Mouse (Mus musculus) spleen, adult 2 months (tissue): Measurements from ENCODE around the gene Gm20431. TPM values are rescaled to one million over a fixed set of nuclear protein-coding genes. Genes with fewer than 3 reads are reported as not detected.

Experiments
- DNase-seq, 2 experiments: peaks; one replicate each; pipeline versions ENCODE4 v3.0.0 to v3.0.0-alpha.2; 2012 to 2021; ENCODE audit warnings: low spot score in 2 of 2, low read depth in 1 of 2
- H3K27ac ChIP-seq: fragments of 200-500 bp; 2 replicates; pipeline ENCODE4 v1.5.1; 2012; ENCODE audit warnings: low read length, inconsistent platforms; ENCODE audit not compliant: insufficient read depth
- H3K27me3 ChIP-seq: fragments of 200-500 bp; 2 replicates; pipeline ENCODE4 v1.6.1; 2012; ENCODE audit warnings: mild to moderate bottlenecking, moderate library complexity, low read length, inconsistent platforms; ENCODE audit not compliant: control insufficient read depth, insufficient read depth
- H3K36me3 ChIP-seq: fragments of 200-500 bp; 2 replicates; pipeline ENCODE4 v1.6.1; 2012; ENCODE audit warnings: mild to moderate bottlenecking, low read length, inconsistent platforms; ENCODE audit not compliant: control insufficient read depth, insufficient read depth
- H3K4me1 ChIP-seq: fragments of 200-500 bp; 2 replicates; pipeline ENCODE4 v1.6.1; 2011; ENCODE audit warnings: inconsistent platforms; ENCODE audit not compliant: control insufficient read depth, insufficient read depth, insufficient read length
- H3K4me3 ChIP-seq: fragments of 200-500 bp; 2 replicates; pipeline ENCODE4 v1.5.1; 2011; ENCODE audit warnings: mild to moderate bottlenecking, inconsistent platforms; ENCODE audit not compliant: insufficient read depth, insufficient read length; ENCODE audit errors: extremely low read depth
- CTCF ChIP-seq: fragments of 200-500 bp; IDR thresholded peaks from 2 replicates; pipeline ENCODE4 v1.5.1; 2011; ENCODE audit warnings: mild to moderate bottlenecking, inconsistent platforms; ENCODE audit not compliant: insufficient read depth, insufficient read length, insufficient replicate concordance; ENCODE audit errors: extremely low read depth
- POLR2A ChIP-seq: fragments of 200-500 bp; IDR thresholded peaks from 2 replicates; pipeline ENCODE4 v1.6.1; 2011; ENCODE audit warnings: low read depth, low read length, inconsistent platforms
- whole genome bisulfite sequencing: fragments of 180-500 bp; shearing (Covaris S2); methylation state at CpG from one replicate; pipeline ENCODE4 v1.1.7; 2018; 5-methylcytosine and 5-hydroxymethylcytosine counted together
- polyA plus RNA-seq: library from polyadenylated mRNA; depleted of rRNA; stranded (reverse); fragments of >200 nt; gene quantifications from 2 replicates; pipeline ENCODE4 v1.2.3, GENCODE M21; 2012

The Gm20431 gene
- polyA plus RNA-seq, 1 experiment: 13.2 TPM

DNA sequence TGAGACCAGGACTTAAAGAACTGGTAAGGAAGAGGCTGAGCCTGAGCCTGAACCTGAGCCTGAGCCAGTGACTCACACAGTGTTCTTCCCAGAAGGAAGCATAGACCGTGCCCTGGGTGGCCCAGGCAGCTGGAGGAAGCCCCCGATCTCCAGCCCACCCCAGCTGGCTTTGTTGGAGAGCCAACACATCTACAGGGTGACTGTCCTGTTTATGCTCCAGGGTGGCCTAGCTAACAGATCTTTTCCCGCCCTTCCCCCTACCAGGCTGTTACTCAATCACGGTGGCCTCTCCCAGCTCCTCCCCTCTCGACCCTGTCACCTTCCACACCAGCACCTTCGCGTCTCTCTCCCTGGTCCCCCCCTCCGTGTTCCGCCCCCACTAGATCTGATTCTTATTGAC lies 74.3 kb downstream of the Gm20431 start:
- TF ChIP-seq CTCF (no peak), POLR2A (no peak)
- Histone ChIP-seq H3K27me3 (no peaks in the 10 kb centered on the region), H3K27ac (peak overlapping the region; percentile 18; the same call in 1 of the 2 replicates), H3K36me3 (peaks cover 1% of the 10 kb centered on the region), H3K4me1 (peaks cover 3% of the 10 kb centered on the region; the same call in 1 of the 2 replicates), H3K4me3 (no peak overlapping the region)
- no peak for DNase-seq
- 70% methylated on average over 9 of the region's 9 CpGs for WGBS

DNA sequence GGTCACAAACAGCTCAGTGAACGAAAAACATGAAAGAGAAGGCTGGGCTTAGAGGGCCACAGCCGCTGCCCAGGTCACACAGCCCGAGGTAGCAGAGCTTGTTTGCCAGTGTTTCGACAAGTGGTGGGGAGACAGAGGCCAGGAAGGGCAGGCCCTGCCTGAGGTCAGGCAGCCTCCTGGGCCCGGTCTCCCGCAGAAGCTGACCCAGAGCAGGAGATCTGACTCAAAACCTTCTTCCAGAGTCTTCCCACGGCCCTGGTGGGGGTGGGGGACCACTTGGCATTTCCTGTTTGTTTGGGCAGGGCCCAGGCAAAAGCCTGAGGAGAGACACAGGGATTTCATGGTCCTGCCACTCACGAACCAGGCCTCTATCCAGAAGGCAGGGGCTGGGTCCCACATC lies 75.3 kb downstream of the Gm20431 start:
- peak overlapping the region; percentile 57 for H3K27ac ChIP-seq
- DNase-seq: peak in 1 of 2 experiments; percentile 15
- TF ChIP-seq CTCF (no peak), POLR2A (no peak)
- H3K36me3 ChIP-seq: peaks cover 1% of the 10 kb centered on the region
- 84% methylated on average over 8 of the region's 8 CpGs for WGBS
- no peak overlapping the region for H3K4me3 ChIP-seq
- H3K27me3 ChIP-seq: no peaks in the 10 kb centered on the region
- H3K4me1 ChIP-seq: peaks cover 3% of the 10 kb centered on the region; the same call in 1 of the 2 replicates

DNA sequence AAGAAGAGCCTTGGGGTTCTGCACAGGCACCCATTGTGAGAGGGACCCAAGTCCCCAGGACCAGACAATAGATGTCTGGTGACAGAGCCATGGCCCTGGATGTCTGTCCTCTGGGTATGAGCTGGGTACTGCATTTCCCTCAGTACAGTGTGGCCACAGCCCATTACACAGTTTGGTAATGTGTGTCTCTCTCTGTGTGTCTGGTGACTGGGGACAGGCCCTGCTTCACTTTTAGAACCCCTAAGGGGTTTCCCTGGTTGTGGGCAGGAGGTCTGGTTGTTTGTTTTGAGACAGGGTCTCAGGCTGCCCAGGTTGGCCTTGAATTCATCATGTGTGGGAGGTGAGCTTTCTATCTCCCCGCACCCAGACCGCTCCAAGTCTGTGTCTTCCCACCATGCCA lies 76.0 kb downstream of the Gm20431 start:
- Histone ChIP-seq H3K36me3 (peaks cover 1% of the 10 kb centered on the region), H3K27ac (peak overlapping the region; percentile 8; the same call in 1 of the 2 replicates), H3K4me3 (no peak overlapping the region), H3K4me1 (peaks cover 3% of the 10 kb centered on the region; the same call in 1 of the 2 replicates), H3K27me3 (no peaks in the 10 kb centered on the region)
- 92% methylated on average over 2 of the region's 2 CpGs for WGBS
- TF ChIP-seq POLR2A (no peak), CTCF (no peak)
- DNase-seq: no peak

GRCm38 (mm10) chr2:167583161-167583952 lies 77.9 kb downstream of the Gm20431 start:
- WGBS: 66% methylated on average over 10 of the region's 10 CpGs

GRCm38 (mm10) chr2:167578521-167578920 lies 82.8 kb downstream of the Gm20431 start:
- H3K27me3 ChIP-seq: no peaks in the 10 kb centered on the region
- no peak for TF ChIP-seq CTCF
- TF ChIP-seq POLR2A: no peak
- 33% methylated on average over 5 of the region's 5 CpGs for WGBS
- no peak overlapping the region for H3K27ac ChIP-seq
- peaks cover 6% of the 10 kb centered on the region; the same call in 1 of the 2 replicates for H3K4me1 ChIP-seq
- peak; percentile 15 to 48 for DNase-seq
- no peak overlapping the region for H3K4me3 ChIP-seq
- peaks cover 1% of the 10 kb centered on the region; the same call in 1 of the 2 replicates for H3K36me3 ChIP-seq

More at GRCm38 (mm10) chr2:167583161-167583952, 77.9 kb downstream of the Gm20431 start:
- no peak overlapping the region for H3K4me3 ChIP-seq
- H3K27ac ChIP-seq: no peak overlapping the region
- H3K27me3 ChIP-seq: no peaks in the 10 kb centered on the region
- DNase-seq: no peak
- TF ChIP-seq CTCF (no peak), POLR2A (no peak)
- H3K4me1 ChIP-seq: peaks cover 9% of the 10 kb centered on the region; the same call in 1 of the 2 replicates
- peaks cover 1% of the 10 kb centered on the region for H3K36me3 ChIP-seq

DNA sequence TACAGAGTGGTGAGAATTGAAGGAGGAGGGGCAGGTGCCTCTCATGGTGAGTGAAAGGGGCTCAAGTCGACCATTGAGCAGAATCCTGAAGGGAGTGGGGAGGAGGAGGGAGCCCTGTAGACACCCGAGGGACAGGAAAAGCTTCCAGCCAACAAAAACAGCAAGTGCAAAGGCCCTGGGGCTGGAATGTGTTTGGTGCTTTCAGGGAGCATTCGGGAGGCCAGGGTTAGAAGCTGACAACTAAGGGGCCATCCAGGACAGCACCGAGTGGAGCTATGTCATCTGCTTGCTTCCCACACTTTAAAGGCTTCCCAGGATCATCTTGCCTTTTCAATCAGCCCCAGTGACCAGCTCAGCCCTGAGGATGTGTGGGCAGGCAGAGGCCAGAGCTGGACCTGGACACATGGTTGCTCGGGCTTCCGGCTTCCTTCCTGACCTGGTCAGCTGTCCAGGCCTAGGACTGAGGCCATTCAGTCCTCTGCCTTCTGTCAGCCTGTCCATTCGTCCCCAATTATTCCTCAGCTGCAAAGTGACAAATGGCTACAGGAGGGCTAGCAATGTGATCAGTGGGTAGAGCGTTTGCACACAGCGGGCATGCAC lies 84.0 kb downstream of the Gm20431 start:
- WGBS: 78% methylated on average over 9 of the region's 9 CpGs
- no peaks in the 10 kb centered on the region for H3K27me3 ChIP-seq
- H3K4me1 ChIP-seq: peaks cover 6% of the 10 kb centered on the region; the same call in 1 of the 2 replicates
- no peak overlapping the region for H3K4me3 ChIP-seq
- TF ChIP-seq POLR2A (no peak), CTCF (no peak)
- no peak for DNase-seq
- no peak overlapping the region for H3K27ac ChIP-seq
- no peaks in the 10 kb centered on the region for H3K36me3 ChIP-seq
